Mouse (Mus musculus): ENCODE results near the gene Vasp.

DNA sequence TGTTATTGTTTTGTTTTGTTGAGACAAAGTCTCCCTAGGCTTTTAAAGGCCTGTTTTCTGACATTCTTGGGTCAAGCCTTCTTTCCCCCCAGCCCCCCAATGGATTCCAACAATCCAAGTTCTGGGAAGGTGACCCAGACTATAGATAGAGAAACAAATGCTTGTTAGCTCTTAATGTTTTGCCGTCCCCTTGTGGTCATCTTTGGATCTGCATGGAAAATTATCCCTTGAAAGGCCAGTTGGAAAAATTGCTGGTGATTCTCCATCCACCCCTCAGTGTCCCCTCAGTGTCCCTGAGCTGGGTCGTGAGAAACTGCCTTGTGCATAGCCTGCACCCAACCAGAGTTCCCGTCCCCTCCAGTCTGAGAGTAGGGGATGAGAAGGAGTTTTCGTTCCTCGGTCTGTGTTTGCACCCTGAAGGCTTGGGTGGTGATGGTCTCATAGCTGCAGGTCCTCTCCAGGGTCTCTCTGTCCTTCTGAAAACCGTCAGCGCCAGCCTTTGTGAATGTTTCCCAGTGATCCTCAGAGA, 62.6 kb downstream of the Vasp start:
- TF ChIP-seq CTCF (IDR thresholded peaks at IDR 0.05) (peak; percentile 95), EP300 (IDR thresholded peaks at IDR 0.05) (no peak)

All from lung, postnatal 0 days (tissue).